In the genomic region with DNA sequence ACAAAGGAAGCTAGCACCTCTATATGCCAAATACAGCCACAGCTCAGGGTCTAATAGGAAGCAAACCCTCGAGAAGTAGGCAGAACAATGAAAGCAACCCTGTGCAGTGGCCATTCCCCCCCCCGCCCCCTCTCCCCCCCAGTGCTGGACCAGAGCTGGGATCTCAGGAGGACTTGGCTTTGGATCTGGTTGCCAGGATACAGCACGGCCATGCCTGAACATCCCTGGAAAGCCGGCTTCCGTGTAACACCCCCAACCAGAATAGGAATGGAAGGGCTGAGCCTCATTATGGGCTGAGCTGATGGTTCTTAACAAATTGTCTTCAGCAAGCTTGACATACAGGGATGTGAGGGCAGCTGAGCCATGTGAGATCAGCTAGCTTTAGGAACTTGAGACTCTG, we compare ENCODE assay signal across 20 mouse cellular contexts. TPM values are rescaled to one million over a fixed set of nuclear protein-coding genes. Genes with fewer than 3 reads are reported as not detected.
A peak's percentile ranks its signal among the peaks of the same experiment; 100 is the strongest.
DNase-seq lines count a peak whose midpoint lies in the region; ATAC-seq and TF ChIP-seq lines count a peak whose summit lies in the region.
"Had no signal": no experiment of that assay in that cellular context is flagged by ENCODE, and none has a peak within 500 bp of the region (broad histone marks: within the 10 kb centered on the region; RNA-seq: fewer than 3 reads in every experiment).

No protein-coding gene starts in this region.

- ATAC-seq in forebrain, embryonic 14.5 days: peak; percentile 75
- peak; percentile 90 for ATAC-seq in hindbrain, embryonic 16.5 days
- ATAC-seq in midbrain, embryonic 16.5 days: peak; percentile 86
- ATAC-seq in inflammation-experienced regulatory T-cells, adult 6 months: no peak
- ATAC-seq: lung, postnatal 0 days had no signal

- no peak overlapping the region for H3K9ac ChIP-seq in forebrain, embryonic 14.5 days (ENCODE audit: low read length)
- H3K9ac ChIP-seq in hindbrain, embryonic 16.5 days (ENCODE audit: low read depth, low read length): no peak overlapping the region
- H3K9ac ChIP-seq in midbrain, embryonic 16.5 days (ENCODE audit: low read depth, low read length): no peak overlapping the region
- H3K9ac ChIP-seq: limb, embryonic 12.5 days; liver, embryonic 14.5 days had no signal

- no peak for TF ChIP-seq CTCF in cerebellum, adult 2 months (IDR thresholded peaks at IDR 0.05; ENCODE audit: borderline replicate concordance, insufficient read depth, low read depth, low read length)

- no peaks in the 10 kb centered on the region for H3K27me3 ChIP-seq in cerebellum, adult 2 months (ENCODE audit: control insufficient read depth, insufficient read depth, low read length)
- no peaks in the 10 kb centered on the region for H3K27me3 ChIP-seq in forebrain, embryonic 14.5 days (replicated peaks; ENCODE audit: control insufficient read depth, insufficient read depth, low read length)
- no peaks in the 10 kb centered on the region for H3K27me3 ChIP-seq in hindbrain, embryonic 16.5 days (replicated peaks; ENCODE audit: control insufficient read depth, insufficient read depth, low read length)
- no peaks in the 10 kb centered on the region for H3K27me3 ChIP-seq in midbrain, embryonic 16.5 days (ENCODE audit: control insufficient read depth, insufficient read depth, low read depth, low read length)
- H3K27me3 ChIP-seq: limb, embryonic 12.5 days had no signal

- DNase-seq in cerebellum, postnatal 10 days: peak; percentile 23 to 25
- DNase-seq in cerebellum, adult 2 months: no peak
- peak; percentile 54 for DNase-seq in forebrain, embryonic 14.5 days (ENCODE audit: low spot score)
- DNase-seq in urinary bladder, postnatal 10 days (ENCODE audit: low spot score): no peak
- DNase-seq in cerebellum, postnatal 14 days: no peak
- DNase-seq: adrenal gland, postnatal 25 days; cerebellum, postnatal 36 days; gastrocnemius, postnatal 10 days; kidney, adult 18-20 months; kidney, postnatal 4 days; right cerebral cortex, adult 18-20 months; thymus, postnatal 25 days had no signal

- H3K4me2 ChIP-seq in forebrain, embryonic 14.5 days (ENCODE audit: low read length): no peak overlapping the region
- H3K4me2 ChIP-seq in hindbrain, embryonic 16.5 days (ENCODE audit: low read length): no peak overlapping the region
- H3K4me2 ChIP-seq in midbrain, embryonic 16.5 days (ENCODE audit: low read length): no peak overlapping the region
- H3K4me2 ChIP-seq: limb, embryonic 12.5 days had no signal

- no peaks in the 10 kb centered on the region for H3K4me1 ChIP-seq in cerebellum, adult 2 months (ENCODE audit: control insufficient read depth, insufficient read depth, low read length)
- peaks cover 6% of the 10 kb centered on the region; the same call in 1 of the 2 replicates for H3K4me1 ChIP-seq in forebrain, embryonic 14.5 days (ENCODE audit: control insufficient read depth, insufficient read depth, low read length)
- peaks cover 8% of the 10 kb centered on the region for H3K4me1 ChIP-seq in hindbrain, embryonic 16.5 days (ENCODE audit: control insufficient read depth, insufficient read depth, low read depth, low read length)
- H3K4me1 ChIP-seq in midbrain, embryonic 16.5 days (ENCODE audit: control insufficient read depth, insufficient read depth, low read length): peaks cover 16% of the 10 kb centered on the region
- H3K4me1 ChIP-seq: heart, embryonic 10.5 days had no signal

- no peaks in the 10 kb centered on the region; the same call in 1 of the 2 replicates for H3K9me3 ChIP-seq in forebrain, embryonic 14.5 days (replicated peaks; ENCODE audit: control insufficient read depth, low read length)
- peaks cover 3% of the 10 kb centered on the region; the same call in 1 of the 2 replicates for H3K9me3 ChIP-seq in hindbrain, embryonic 16.5 days (ENCODE audit: control insufficient read depth, low read length)
- H3K9me3 ChIP-seq in midbrain, embryonic 16.5 days (replicated peaks; ENCODE audit: control insufficient read depth, low read length, poor library complexity, severe bottlenecking): 0 out of 2 replicates have a peak, but pooled peaks cover 3% of the 10 kb centered on the region
- H3K9me3 ChIP-seq: heart, embryonic 10.5 days had no signal

- TF ChIP-seq POLR2A in cerebellum, adult 2 months (IDR thresholded peaks at IDR 0.05; ENCODE audit: borderline replicate concordance, insufficient read depth, low read length): no peak

- no peak overlapping the region for H3K27ac ChIP-seq in cerebellum, adult 2 months (ENCODE audit: insufficient read depth, low read length)
- H3K27ac ChIP-seq in forebrain, embryonic 14.5 days (ENCODE audit: low read depth, low read length): no peak overlapping the region
- H3K27ac ChIP-seq in hindbrain, embryonic 16.5 days (ENCODE audit: low read depth, low read length): no peak overlapping the region
- peak overlapping the region; percentile 26; the same call in 1 of the 2 replicates for H3K27ac ChIP-seq in midbrain, embryonic 16.5 days (ENCODE audit: low read length)
- H3K27ac ChIP-seq: heart, embryonic 10.5 days; limb, embryonic 12.5 days; liver, embryonic 14.5 days; stomach, postnatal 0 days had no signal

- H3K36me3 ChIP-seq in forebrain, embryonic 14.5 days (ENCODE audit: control insufficient read depth, insufficient read depth, low read length): no peaks in the 10 kb centered on the region
- H3K36me3 ChIP-seq in hindbrain, embryonic 16.5 days (ENCODE audit: control insufficient read depth, insufficient read depth, low read length): no peaks in the 10 kb centered on the region
- no peaks in the 10 kb centered on the region for H3K36me3 ChIP-seq in midbrain, embryonic 16.5 days (ENCODE audit: control insufficient read depth, insufficient read depth, low read length)
- H3K36me3 ChIP-seq: heart, embryonic 10.5 days; limb, embryonic 12.5 days had no signal

- no peak overlapping the region for H3K4me3 ChIP-seq in cerebellum, adult 2 months (replicated peaks; ENCODE audit: insufficient read depth, low read depth, low read length)
- no peak overlapping the region for H3K4me3 ChIP-seq in forebrain, embryonic 14.5 days (ENCODE audit: low read depth, low read length)
- no peak overlapping the region for H3K4me3 ChIP-seq in hindbrain, embryonic 16.5 days (ENCODE audit: low read length)
- no peak overlapping the region for H3K4me3 ChIP-seq in midbrain, embryonic 16.5 days (ENCODE audit: low read depth, low read length)
- H3K4me3 ChIP-seq: heart, embryonic 10.5 days; limb, embryonic 12.5 days had no signal

- WGBS in cerebellum, adult 2 months: 14% methylated on average over 5 of the region's 5 CpGs
- WGBS in forebrain, embryonic 14.5 days: 24% methylated on average over 5 of the region's 5 CpGs
- WGBS in hindbrain, embryonic 16.5 days: 22% methylated on average over 5 of the region's 5 CpGs
- WGBS in midbrain, embryonic 16.5 days: 6% methylated on average over 5 of the region's 5 CpGs

RNA-seq across cellular contexts. Expression of a gene that starts 34.9 kb away (rescaled TPM):
- polyA plus RNA-seq in cerebellum, adult 2 months (2012; rRNA removed): 29.5 and 30.1 TPM in 2 replicates
- polyA plus RNA-seq in forebrain, embryonic 14.5 days (2014; fragmentation: Nextera tagmentation; extraction: Ambion mirVana): 9.2 and 10.4 TPM in 2 replicates
- polyA plus RNA-seq in hindbrain, embryonic 16.5 days (2015; fragmentation: Nextera tagmentation; extraction: Ambion mirVana): 9.2 and 12.2 TPM in 2 replicates
- polyA plus RNA-seq in midbrain, embryonic 16.5 days (2015; fragmentation: Nextera tagmentation; extraction: Ambion mirVana): 12.7 and 15.3 TPM in 2 replicates
- not detected for polyA plus RNA-seq in inflammation-experienced regulatory T-cells, adult 6 months (2017; shearing (Covaris generic))

Comparison
In these comparisons a context has a peak if more than half of its experiments do, and no peak if none do; other contexts are left out.
1. DNase-seq: peak in cerebellum, postnatal 10 days (2 of 2) and forebrain, embryonic 14.5 days (single experiment); none in cerebellum, adult 2 months (0 of 2), urinary bladder, postnatal 10 days (single experiment) and cerebellum, postnatal 14 days (0 of 2).